Mouse (Mus musculus) spleen, adult 2 months (tissue): Measurements from ENCODE around the gene Epha8. TPM values are rescaled to one million over a fixed set of nuclear protein-coding genes. Genes with fewer than 3 reads are reported as not detected.
A peak's percentile ranks its signal among the peaks of the same experiment; 100 is the strongest.

ENCODE experiments used
- DNase-seq, 2 experiments: peaks; one replicate each; pipeline versions ENCODE4 v3.0.0 to v3.0.0-alpha.2; 2012 to 2021; ENCODE audit warnings: low spot score in 2 of 2, low read depth in 1 of 2
- H3K27ac ChIP-seq: fragments of 200-500 bp; 2 replicates; pipeline ENCODE4 v1.5.1; 2012; ENCODE audit warnings: low read length, inconsistent platforms; ENCODE audit not compliant: insufficient read depth
- H3K27me3 ChIP-seq: fragments of 200-500 bp; 2 replicates; pipeline ENCODE4 v1.6.1; 2012; ENCODE audit warnings: mild to moderate bottlenecking, moderate library complexity, low read length, inconsistent platforms; ENCODE audit not compliant: control insufficient read depth, insufficient read depth
- H3K36me3 ChIP-seq: fragments of 200-500 bp; 2 replicates; pipeline ENCODE4 v1.6.1; 2012; ENCODE audit warnings: mild to moderate bottlenecking, low read length, inconsistent platforms; ENCODE audit not compliant: control insufficient read depth, insufficient read depth
- H3K4me1 ChIP-seq: fragments of 200-500 bp; 2 replicates; pipeline ENCODE4 v1.6.1; 2011; ENCODE audit warnings: inconsistent platforms; ENCODE audit not compliant: control insufficient read depth, insufficient read depth, insufficient read length
- H3K4me3 ChIP-seq: fragments of 200-500 bp; 2 replicates; pipeline ENCODE4 v1.5.1; 2011; ENCODE audit warnings: mild to moderate bottlenecking, inconsistent platforms; ENCODE audit not compliant: insufficient read depth, insufficient read length; ENCODE audit errors: extremely low read depth
- CTCF ChIP-seq: fragments of 200-500 bp; IDR thresholded peaks from 2 replicates; pipeline ENCODE4 v1.5.1; 2011; ENCODE audit warnings: mild to moderate bottlenecking, inconsistent platforms; ENCODE audit not compliant: insufficient read depth, insufficient read length, insufficient replicate concordance; ENCODE audit errors: extremely low read depth
- POLR2A ChIP-seq: fragments of 200-500 bp; IDR thresholded peaks from 2 replicates; pipeline ENCODE4 v1.6.1; 2011; ENCODE audit warnings: low read depth, low read length, inconsistent platforms
- WGBS: fragments of 180-500 bp; shearing (Covaris S2); methylation state at CpG from one replicate; pipeline ENCODE4 v1.1.7; 2018; 5-methylcytosine and 5-hydroxymethylcytosine counted together
- polyA plus RNA-seq: library from polyadenylated mRNA; depleted of rRNA; stranded (reverse); fragments of >200 nt; gene quantifications from 2 replicates; pipeline ENCODE4 v1.2.3, GENCODE M21; 2012

The Epha8 gene
- polyA plus RNA-seq, 1 experiment: 0.46 TPM

DNA sequence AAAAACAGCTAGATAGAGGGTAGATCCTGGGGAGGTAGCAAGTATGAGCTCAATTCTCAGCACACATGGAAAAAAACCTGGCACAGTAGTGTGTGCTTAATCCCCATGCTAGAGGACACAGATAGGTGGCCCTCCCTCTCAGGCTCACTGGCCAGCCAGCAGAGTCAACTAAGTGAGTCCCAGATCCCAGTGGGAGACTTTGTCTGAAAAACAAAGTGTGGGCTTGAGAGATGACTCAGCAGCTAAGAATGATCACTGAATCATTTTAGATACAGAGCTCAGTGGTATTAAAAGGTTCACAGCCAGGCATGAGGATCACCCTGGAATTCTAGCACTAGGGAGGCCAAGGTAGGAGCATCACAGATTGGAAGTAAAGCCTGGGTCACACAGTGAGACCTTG, 48.8 kb downstream of the Epha8 start:
- no peak for DNase-seq
- TF ChIP-seq POLR2A (no peak), CTCF (no peak)
- Histone ChIP-seq H3K27me3 (0 out of 2 replicates have a peak, but pooled peaks cover 3% of the 10 kb centered on the region), H3K4me3 (no peak overlapping the region), H3K36me3 (no peaks in the 10 kb centered on the region), H3K27ac (no peak overlapping the region), H3K4me1 (no peaks in the 10 kb centered on the region)

DNA sequence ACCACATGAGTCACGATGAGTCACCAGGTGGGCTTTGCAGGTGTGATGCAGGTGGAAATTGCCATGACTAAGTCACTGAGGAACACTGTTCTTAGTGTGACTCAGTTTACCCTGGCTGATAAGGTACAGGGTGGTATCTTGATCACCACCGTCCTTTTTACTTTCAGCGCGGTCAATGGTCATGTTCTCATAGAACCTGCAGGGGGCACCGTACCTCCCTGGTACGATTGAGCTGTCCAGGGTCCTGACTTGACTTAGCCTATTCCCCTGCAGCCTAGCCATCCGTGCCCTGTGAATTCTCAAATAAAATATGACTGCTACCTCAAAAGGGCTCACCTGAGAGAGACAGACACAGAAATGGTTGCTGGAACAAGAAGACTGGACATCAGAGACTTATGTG, 49.6 kb downstream of the Epha8 start:
- no peak for DNase-seq
- H3K4me1 ChIP-seq: no peaks in the 10 kb centered on the region
- H3K27ac ChIP-seq: no peak overlapping the region
- no peaks in the 10 kb centered on the region for H3K36me3 ChIP-seq
- TF ChIP-seq POLR2A: no peak
- peak; percentile 49; the same call in 1 of the 2 replicates for TF ChIP-seq CTCF
- 14% methylated on average over 7 of the region's 7 CpGs for WGBS
- 0 out of 2 replicates have a peak, but pooled peaks cover 3% of the 10 kb centered on the region for H3K27me3 ChIP-seq
- H3K4me3 ChIP-seq: no peak overlapping the region

DNA sequence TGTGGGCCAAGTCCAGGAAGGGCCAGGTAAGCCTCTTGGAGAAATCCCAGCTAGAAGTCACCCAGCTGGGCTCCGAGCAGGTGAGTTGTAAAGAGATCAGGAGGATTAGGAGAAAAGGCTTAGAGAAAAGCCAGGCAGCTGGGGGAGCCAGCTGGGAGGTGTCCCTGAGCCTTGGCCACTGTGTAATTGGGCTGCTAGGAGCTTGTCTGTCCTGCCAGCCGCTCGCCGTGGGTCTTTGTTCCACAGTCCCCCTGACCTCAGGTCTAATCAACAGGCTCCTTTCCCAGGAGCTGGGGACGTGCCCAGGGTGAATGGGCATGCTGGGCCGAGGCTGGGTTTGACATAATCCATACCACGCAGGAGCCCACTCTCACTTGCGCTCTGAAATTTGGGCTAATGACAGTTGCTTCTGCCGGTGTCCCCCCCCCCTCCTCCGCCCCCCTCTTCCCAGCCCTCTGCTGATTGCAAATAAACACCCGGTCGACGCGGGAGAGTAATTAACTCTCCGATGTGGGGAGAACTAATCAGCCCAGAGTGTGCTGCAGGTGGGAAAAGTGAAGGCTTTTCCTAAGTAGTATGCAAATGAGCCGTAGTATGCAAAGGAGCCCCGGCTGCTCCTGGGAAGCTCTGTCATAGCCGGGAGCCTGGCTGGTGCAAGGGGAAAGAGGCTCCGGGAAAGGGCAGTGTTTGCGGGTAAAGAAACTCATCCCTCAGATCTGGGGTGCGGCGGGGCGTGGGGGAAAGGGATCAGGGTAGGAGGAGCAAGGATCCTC, 51.7 kb downstream of the Epha8 start:
- Histone ChIP-seq H3K27ac (no peak overlapping the region), H3K4me3 (no peak overlapping the region), H3K36me3 (no peaks in the 10 kb centered on the region), H3K27me3 (0 out of 2 replicates have a peak, but pooled peaks cover 3% of the 10 kb centered on the region), H3K4me1 (no peaks in the 10 kb centered on the region)
- TF ChIP-seq CTCF (no peak), POLR2A (no peak)
- 6% methylated on average over 23 of the region's 23 CpGs for WGBS
- DNase-seq: no peak

DNA sequence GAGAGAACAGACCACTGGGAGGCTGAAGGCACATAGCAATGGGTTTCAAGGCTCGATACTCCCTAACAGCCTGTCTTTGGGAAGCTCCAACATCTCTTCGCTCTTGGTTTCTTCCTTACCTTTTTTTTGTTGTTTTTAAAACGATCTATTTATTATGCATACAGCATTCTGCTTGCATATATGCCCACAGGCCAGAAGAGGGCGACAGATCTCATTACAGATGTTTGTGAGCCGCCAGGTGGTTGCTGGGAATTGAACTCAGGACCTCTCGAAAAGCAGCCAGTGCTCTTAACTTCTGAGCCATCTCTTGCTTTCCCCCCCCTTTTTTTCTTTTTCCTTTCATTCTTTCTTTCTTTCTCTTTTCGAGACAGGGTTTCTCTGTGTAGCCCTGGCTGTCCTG, 57.5 kb downstream of the Epha8 start:
- TF ChIP-seq POLR2A: no peak
- no peak for TF ChIP-seq CTCF
- H3K4me1 ChIP-seq: no peaks in the 10 kb centered on the region
- H3K36me3 ChIP-seq: no peaks in the 10 kb centered on the region
- DNase-seq: no peak
- H3K4me3 ChIP-seq: no peak overlapping the region
- WGBS: 56% methylated on average over 7 of the region's 7 CpGs
- H3K27me3 ChIP-seq: no peaks in the 10 kb centered on the region
- no peak overlapping the region for H3K27ac ChIP-seq

DNA sequence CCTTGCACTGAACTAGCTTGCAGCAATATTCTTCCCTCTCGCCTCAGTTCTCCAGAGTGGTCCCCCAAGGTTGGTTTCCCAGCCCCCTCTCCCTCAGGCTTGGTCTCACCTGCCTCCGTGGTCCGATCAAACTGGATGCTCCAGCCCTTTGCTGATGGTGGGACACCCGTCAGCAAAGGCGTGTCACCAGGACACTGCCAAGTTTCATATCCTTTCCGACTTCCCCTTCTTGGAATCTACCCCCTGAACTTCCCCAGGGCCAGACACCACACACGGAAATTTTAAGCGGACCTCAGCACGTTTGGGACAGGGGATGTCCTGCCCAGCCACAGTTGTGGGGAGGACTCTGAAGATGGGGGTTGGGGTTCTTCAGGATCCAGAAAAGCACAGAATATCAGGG, 58.0 kb downstream of the Epha8 start, which contains the start of gene C1qa:
C1qa (minus strand) TSS at position 167 of the 400 bp plus-strand sequence.
- 68% methylated on average over 9 of the region's 9 CpGs for WGBS
- no peaks in the 10 kb centered on the region for H3K27me3 ChIP-seq
- H3K4me3 ChIP-seq: peak within 1 kb of the TSS; percentile 21; the same call in 1 of the 2 replicates
- no peaks in the 10 kb centered on the region for H3K36me3 ChIP-seq
- TF ChIP-seq CTCF (no peak), POLR2A (no peak)
- no peak for DNase-seq
- peak within 1 kb of the TSS; percentile 69 for H3K27ac ChIP-seq
- no peaks in the 10 kb centered on the region for H3K4me1 ChIP-seq

DNA sequence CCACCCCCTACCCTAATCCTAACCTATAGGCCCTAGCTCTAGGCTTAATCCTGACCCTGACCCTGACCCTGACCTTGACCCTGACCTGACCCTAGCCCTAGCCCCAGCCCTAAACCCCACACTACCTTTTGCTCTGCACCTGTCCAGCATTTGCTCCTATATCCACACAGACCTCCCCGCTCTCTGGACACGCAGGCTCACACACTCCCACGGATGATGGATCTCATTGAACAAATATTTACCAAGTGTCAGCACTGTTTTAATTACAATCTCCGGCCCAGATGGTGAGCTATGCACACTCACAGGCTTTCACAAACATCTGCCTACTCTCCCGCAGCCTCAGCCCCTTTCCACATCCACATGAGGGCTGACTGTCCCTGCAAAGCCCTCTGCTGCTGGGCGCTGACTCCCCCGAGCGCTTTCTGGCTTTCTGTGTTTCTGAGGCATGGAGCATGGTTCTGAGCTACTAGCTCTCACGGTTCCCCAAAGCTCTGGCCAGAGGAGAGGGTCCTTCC, 58.5 kb downstream of the Epha8 start:
- H3K4me3 ChIP-seq: peak overlapping the region; percentile 21; the same call in 1 of the 2 replicates
- TF ChIP-seq CTCF: no peak
- no peak for TF ChIP-seq POLR2A
- peak overlapping the region; percentile 69 for H3K27ac ChIP-seq
- no peak for DNase-seq
- 69% methylated on average over 9 of the region's 9 CpGs for WGBS
- no peaks in the 10 kb centered on the region for H3K4me1 ChIP-seq
- no peaks in the 10 kb centered on the region for H3K27me3 ChIP-seq
- no peaks in the 10 kb centered on the region for H3K36me3 ChIP-seq

DNA sequence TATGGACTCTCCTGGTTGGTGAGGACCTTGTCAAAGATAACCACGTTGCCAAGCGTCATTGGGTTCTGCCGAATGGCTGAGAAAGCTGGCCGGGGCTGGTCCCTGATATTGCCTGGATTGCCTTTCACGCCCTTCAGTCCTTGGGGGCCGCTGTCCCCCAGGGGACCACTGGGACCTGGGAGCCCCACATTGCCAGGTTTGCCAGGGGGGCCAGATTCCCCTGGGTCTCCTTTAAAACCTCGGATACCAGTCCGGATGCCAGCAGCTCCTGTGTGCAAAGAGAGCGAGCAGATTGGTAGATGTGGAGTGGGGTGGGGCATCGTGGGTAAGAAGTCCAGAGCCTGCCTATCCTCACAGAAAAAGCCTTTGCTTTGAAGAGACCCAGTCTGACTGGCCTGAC, 60.2 kb downstream of the Epha8 start:
- no peaks in the 10 kb centered on the region for H3K36me3 ChIP-seq
- peak overlapping the region; percentile 30; the same call in 1 of the 2 replicates for H3K27ac ChIP-seq
- WGBS: 28% methylated on average over 10 of the region's 10 CpGs
- TF ChIP-seq CTCF (no peak), POLR2A (no peak)
- no peak overlapping the region for H3K4me3 ChIP-seq
- no peaks in the 10 kb centered on the region for H3K27me3 ChIP-seq
- no peaks in the 10 kb centered on the region for H3K4me1 ChIP-seq
- no peak for DNase-seq
